Mouse (Mus musculus) adrenal gland, adult 10 weeks (tissue): ENCODE data around the gene Pik3ip1. TPM values are rescaled to one million over a fixed set of nuclear protein-coding genes. Genes with fewer than 3 reads are reported as not detected.

Experiments
- polyA plus RNA-seq: library from polyadenylated mRNA; stranded (reverse); fragments of 350-450 nt; fragmentation: Illumina TruSeq; extraction: RNeasy Lipid Tissue Mini Kit (QIAGEN cat#74804); gene quantifications from one replicate; pipeline ENCODE4 v1.2.3, GENCODE M21; 2014; ENCODE audit warnings: low read depth, low replicate concordance

Gene Pik3ip1
- 3.4 TPM for polyA plus RNA-seq

DNA sequence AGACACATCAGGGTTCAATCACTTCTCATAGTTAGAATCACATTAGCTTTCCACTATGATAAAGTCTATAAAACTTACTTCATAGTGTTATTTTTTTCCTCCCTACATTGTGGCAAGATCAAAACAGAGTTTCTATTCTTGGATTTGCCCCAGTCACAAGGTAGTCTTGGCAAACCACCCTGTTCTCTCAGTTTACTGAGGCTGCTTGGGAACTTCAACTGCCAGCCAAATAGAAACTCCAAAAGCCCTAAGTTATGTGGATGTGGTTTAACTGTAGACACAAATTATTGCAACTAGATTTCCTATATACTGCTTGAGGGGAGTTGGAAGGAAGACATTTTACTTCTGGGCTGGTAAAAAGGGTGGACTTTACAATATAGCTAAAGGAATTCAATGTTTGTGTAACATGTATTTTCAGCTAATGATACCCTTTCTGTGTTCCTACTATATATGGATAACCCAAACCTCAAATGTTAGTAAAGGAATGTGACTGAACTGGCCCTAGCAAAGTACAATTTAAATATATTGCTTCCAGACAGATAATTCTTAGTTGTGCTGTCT, at the start of gene Pik3ip1:
Pik3ip1 (plus strand) TSS at position 511 of the 561 bp plus-strand sequence.

DNA sequence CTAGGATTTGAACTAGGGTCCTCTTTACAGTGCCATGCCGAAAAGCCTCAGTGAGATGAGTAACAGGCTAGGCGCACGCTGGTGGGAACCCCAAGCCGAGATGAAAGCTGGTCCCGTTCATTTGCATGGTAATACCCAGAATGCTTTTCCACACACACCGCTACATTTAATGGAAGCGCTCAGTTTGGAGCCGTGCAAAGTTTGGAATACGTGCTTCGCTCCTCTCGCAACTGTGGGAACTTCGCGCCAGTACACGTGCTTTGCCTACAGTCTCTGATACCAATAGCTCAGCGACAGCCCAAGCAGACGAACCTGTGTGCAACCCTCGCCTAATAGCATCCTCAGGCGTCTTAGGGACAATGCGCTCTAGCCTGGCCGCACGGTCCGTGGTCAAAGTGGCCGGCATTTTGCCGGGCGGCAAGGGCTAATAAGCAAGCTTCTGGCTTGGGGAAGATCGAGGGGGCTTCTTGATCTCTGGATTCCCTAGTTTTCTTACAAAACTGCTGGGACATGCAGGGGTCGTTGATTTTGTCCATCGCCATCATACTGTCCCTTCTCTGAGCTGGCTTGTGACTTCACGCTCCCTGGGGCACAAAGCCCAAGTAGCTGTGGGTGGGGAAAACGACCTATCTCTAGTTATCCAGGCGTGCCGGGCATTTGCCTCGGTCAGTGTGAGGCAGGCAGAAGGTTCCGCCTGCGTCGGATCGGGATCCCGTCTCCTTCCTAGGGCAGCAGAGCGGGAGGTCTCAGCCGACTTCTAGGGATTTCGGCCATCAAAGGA, 41.5 kb upstream of the Pik3ip1 start, which contains the start of gene Patz1:
Patz1 (plus strand) TSS at position 354 of the 781 bp plus-strand sequence.

Other genes with a start within 250 kb of the Pik3ip1 start
- 11.1 TPM for gene Sfi1, start 136.9 kb upstream of the Pik3ip1 start, polyA plus RNA-seq
- gene Eif4enif1, start 128.0 kb upstream of the Pik3ip1 start, polyA plus RNA-seq = 88.6 TPM
- gene Drg1, start 64.0 kb upstream of the Pik3ip1 start, polyA plus RNA-seq = 273 TPM
- 15.3 TPM for gene Patz1, start 41.5 kb upstream of the Pik3ip1 start, polyA plus RNA-seq
- 6.8 TPM for gene Limk2, start 78.8 kb downstream of the Pik3ip1 start, polyA plus RNA-seq
- 38.4 TPM for gene Rnf185, start 122.0 kb downstream of the Pik3ip1 start, polyA plus RNA-seq
- gene Pla2g3, start 157.9 kb downstream of the Pik3ip1 start, polyA plus RNA-seq = not detected
- gene Inpp5j, start 174.4 kb downstream of the Pik3ip1 start, polyA plus RNA-seq = not detected
- 2.0 TPM for gene Selenom, start 184.3 kb downstream of the Pik3ip1 start, polyA plus RNA-seq
- 0.87 TPM for gene Smtn, start 210.2 kb downstream of the Pik3ip1 start, polyA plus RNA-seq